Mouse (Mus musculus) spleen, embryonic (tissue): ENCODE results near the gene Tmed4.

Experiments
- CTCF ChIA-PET: fragments of 350-600 bp; sonication (Branson Sonifier 250); formaldehyde crosslinking; loops from one replicate; lab custom pipeline; 2022; lab: Charles Lee

Gene Tmed4

GRCm38 (mm10) chr11:6275094-6275484 lies 419 bp upstream of the Tmed4 start:
- CTCF ChIA-PET, result interaction anchor here (0.6 to 1.7 kb wide), 5 partner anchors 8 to 192 kb away, joined by 3 to 6 read pairs (median 4); no protein-coding TSS in a partner anchor

GRCm38 (mm10) chr11:6273607-6274006 lies 1.1 kb downstream of the Tmed4 start:
- CTCF ChIA-PET, result interaction anchor here (1.7 kb wide), 1 partner anchor 8 kb away, joined by 4 read pairs; no protein-coding TSS in a partner anchor

- CTCF ChIA-PET, result interaction anchor here (0.6 to 1.4 kb wide), 3 partner anchors 7 to 935 kb away, joined by 3 to 19 read pairs (median 11); partner anchors contain the start of gene Tmed4
These were observed 7.1 kb downstream of the Tmed4 start, which contains the start of gene Ddx56 for GRCm38 (mm10) chr11:6267320-6268254. TSS of gene Ddx56 (minus strand) at chr11:6267772.

GRCm38 (mm10) chr11:6266621-6267020 lies 8.0 kb downstream of the Tmed4 start:
- CTCF ChIA-PET, result interaction anchor here (1.4 kb wide), 1 partner anchor 8 kb away, joined by 3 read pairs; the partner anchor contains the start of gene Tmed4

GRCm38 (mm10) chr11:6261434-6262082 lies 13.1 kb downstream of the Tmed4 start:
- CTCF ChIA-PET, result interaction anchor here (1.8 kb wide), 1 partner anchor 14 kb away, joined by 6 read pairs; the partner anchor contains the start of gene Tmed4

- CTCF ChIA-PET, result no interaction called here
These were observed 15.3 kb downstream of the Tmed4 start for GRCm38 (mm10) chr11:6259413-6259812.

GRCm38 (mm10) chr11:6256490-6257072 lies 18.1 kb downstream of the Tmed4 start:
- CTCF ChIA-PET, result no interaction called here

- CTCF ChIA-PET, result interaction anchor here (0.8 kb wide), 1 partner anchor 272 kb away, joined by 3 read pairs; no protein-coding TSS in a partner anchor
These were observed 20.1 kb downstream of the Tmed4 start for GRCm38 (mm10) chr11:6254602-6255001.

GRCm38 (mm10) chr11:6252824-6253223 lies 21.8 kb downstream of the Tmed4 start:
- CTCF ChIA-PET, result no interaction called here

GRCm38 (mm10) chr11:6252248-6252647 lies 22.4 kb downstream of the Tmed4 start:
- CTCF ChIA-PET, result no interaction called here

GRCm38 (mm10) chr11:6244707-6245106 lies 30.0 kb downstream of the Tmed4 start:
- CTCF ChIA-PET, result interaction anchor here (0.7 kb wide), 1 partner anchor 30 kb away, joined by 3 read pairs; no protein-coding TSS in a partner anchor

- CTCF ChIA-PET, result no interaction called here
These were observed 41.6 kb downstream of the Tmed4 start for GRCm38 (mm10) chr11:6233025-6233424.

GRCm38 (mm10) chr11:6230012-6230411 lies 44.7 kb downstream of the Tmed4 start, which contains the start of gene Npc1l1:
TSS of gene Npc1l1 (minus strand) at chr11:6230143.
- CTCF ChIA-PET, result no interaction called here

GRCm38 (mm10) chr11:6224541-6225229 lies 50.0 kb downstream of the Tmed4 start:
- CTCF ChIA-PET, result no interaction called here

- CTCF ChIA-PET, result no interaction called here
These were observed 52.5 kb downstream of the Tmed4 start for GRCm38 (mm10) chr11:6222187-6222586.
